Mouse (Mus musculus): ENCODE measurements at regions not wholly inside any gene's neighbourhood (a gene's known extent, or its start where the extent isn't known, plus 50 kb on each side); places are given as distances from the start of the nearest gene placed in this dataset.
"Not testable (repeated sequence)": the region's sequence is repeated elsewhere in the genome, so short reads cannot be mapped to it uniquely, and the experiment has no call there.

DNA sequence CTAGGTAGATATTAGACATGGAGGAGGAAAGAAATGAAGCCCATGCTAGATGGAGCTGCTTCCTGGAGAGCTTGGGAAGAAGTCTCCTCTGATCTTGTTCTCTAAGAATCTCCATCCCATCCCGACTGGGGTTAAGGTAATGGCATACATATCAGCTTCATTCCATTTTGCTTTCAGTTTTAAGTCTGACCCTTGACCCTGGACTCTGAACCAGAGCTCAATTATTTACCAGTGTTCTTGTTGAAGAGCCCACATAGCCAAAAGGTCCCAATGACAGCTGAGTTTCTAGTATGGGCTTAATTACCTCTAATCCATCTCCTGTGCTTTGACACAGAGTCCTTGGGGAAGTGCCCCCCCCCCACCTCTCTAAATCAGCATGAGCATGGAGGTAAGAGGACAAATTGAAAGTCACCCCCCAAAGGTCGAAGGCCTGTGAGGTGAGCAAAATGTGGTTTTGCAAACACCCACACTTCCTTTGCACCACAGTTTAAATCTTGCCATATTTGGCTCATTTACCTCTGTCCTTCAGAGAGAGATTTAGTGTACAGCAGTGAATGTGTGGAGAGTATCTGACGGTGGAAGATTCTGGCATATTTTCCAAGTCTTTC lies 371.5 kb downstream of the Ets1 start:
- DNase-seq (ENCODE audit: low read depth, low spot score) = no peak

DNA sequence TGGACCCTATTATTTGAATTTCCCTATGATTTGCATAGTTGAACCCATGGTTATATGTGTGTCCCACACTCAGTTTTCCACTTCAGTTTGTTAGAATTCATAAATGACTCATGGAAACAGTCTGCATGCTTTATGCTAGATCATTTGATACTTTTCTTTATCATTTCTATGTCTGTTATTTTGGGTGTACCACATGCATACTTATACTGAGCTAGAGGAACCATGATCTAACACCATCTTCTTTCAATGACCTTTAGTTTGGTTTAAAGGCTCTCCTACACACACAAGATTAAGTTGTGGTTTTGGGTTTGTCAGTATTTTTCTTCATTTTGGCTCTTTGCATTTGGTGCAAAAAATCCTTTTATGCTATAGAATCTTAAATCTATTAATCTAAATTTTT lies 375.2 kb downstream of the Ets1 start:
- DNase-seq (ENCODE audit: low read depth, low spot score) = no peak

DNA sequence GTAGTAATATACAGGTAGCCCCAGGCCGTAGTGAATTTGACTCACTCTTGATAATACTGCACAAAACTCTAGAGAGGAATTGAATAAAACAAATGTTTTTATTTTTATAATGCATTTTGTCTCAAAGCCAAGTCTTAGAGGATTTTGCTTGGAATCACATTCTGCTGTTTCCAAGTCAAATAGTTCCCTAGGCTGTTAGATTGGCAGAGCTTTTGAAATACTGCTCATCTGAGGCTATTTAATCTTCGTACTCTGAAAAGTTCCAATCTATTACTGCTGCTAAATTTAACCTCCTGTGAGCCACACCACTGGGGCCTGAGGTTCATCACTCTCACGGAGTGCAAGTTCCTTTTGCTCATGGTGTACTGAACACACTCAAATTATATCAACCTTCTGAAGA lies 399.4 kb downstream of the Ets1 start:
- DNase-seq (ENCODE audit: low read depth, low spot score) = no peak

DNA sequence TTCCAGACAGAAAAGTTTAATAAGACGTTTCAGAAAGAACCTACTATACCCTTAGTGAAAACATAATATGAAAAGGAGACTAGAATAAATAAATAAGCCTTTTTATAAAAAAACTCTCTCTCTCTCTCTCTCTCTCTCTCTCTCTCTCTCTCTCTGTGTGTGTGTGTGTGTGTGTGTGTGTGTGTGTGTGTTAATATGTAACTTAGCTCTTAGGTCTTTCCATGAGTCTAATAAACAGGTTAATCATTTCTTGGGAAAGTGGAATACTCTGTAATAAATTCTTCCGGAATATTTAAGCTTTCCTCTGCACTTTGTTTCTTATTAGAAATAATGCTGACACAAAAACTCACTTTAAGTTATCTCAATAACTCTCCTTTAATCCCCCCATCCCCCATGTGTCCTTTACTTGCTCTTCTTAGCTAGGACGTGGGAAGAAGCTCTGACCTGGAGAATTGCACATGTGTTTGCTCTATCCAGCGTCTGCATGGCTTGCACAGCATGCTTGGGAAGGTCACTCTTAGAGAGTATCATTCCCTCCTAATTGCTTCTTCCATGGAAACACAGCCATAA lies 403.3 kb downstream of the Ets1 start:
- DNase-seq (ENCODE audit: low read depth, low spot score) = no peak

DNA sequence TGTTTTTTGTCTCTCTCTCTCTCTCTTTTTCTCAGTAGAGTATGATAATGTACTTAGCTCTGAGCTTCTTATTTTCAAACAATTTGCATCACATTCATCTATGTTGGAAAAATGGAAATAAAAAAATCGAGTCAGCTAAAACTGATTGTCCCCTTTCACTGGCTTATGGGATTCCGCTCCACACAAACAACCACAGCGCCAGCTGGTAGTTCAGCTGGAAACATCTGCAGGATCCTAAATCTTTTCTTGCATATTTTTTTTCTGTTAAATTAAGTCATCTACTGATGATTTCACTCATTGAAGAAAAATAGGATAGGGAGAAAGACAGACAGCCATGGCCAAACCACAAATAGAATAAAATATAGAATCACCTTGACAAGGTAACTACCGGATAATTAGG lies 414.8 kb downstream of the Ets1 start:
- DNase-seq (ENCODE audit: low read depth, low spot score) = no peak

DNA sequence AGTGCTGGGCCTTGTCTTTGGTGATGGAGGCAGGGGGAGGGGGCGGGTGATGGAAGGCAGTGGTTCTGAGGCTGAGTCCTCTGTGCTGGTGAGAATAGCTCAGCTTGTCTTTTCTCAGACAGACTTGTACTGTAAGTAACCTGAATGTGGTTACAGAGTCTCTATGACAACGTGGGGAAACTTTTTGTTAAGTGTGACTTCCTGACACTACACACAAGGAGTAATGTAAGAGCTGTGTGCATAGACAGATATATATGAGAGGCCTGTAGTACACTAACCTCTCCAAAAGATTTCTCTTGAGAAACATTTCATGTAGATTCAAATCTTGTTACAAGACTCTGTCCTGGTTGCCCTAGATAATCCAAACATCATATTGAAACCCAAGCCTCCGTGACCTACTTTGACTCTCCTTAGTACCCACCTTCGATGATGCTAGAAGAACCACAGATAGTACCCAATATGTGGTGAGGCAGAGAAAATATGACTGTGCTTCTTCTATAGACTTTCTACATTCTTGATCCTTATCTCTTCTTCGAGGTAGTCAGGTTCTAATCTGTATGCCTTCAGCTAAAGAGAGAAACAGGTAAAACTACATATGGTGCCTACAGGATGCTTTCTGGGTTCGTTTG lies 424.7 kb downstream of the Ets1 start:
- DNase-seq (ENCODE audit: low read depth, low spot score) = no peak

DNA sequence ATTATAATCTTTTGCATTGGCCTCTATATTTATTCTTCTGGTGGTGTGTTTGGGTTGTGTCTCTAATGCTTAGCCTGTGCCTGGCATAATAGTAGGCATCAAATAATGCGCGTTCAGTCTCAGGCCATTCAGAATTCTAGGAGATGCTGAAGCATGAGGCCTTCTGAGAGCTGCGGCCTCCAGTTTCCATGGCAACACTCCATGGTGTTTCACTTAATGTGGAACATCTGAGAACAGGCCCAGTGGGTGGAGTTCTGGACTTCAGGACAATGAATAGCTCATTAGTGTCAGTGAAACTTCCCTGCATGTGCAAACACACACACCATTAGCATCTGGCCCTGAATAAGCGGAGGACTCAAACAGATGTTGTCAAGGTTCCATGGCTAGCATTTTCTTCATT lies 426.5 kb downstream of the Ets1 start:
- DNase-seq (ENCODE audit: low read depth, low spot score) = peak; percentile 70

DNA sequence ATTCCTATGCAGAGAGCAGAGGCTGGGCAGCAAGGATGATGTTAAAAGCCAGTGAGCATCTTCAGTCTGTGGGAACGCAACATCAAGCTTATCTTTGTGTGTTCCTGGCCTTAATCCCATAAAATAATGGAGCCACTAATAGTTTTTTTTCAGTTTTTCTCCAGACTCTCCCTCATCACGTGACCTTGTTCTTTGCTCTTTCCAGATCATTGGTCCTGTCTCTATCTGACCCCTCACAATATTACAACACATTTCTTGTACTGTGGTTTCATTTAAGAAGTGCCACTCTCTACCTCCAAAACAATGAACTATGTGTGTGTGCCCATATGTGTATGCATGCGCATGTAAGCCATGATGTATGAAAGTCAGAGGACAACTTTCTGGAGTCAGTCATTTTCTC lies 429.3 kb downstream of the Ets1 start:
- no peak for DNase-seq (ENCODE audit: low read depth, low spot score)

DNA sequence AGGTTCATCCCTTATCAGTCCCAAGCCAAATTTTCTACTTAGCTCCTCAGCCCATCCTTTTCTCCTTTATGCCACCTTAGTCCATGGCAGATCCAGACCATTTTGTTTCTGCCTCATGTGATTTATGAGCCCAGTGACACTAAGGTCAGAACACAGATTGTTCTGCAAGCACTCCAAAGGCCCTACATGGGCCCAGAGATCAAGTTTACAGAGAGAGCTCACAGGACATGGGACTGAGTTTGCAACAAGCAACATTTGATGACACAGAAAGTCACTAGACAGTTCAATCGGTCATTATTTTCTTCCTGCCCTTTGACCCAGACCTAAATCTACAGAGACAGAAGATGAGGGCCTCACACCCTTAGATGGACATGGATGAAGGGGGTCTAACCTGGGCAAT lies 431.5 kb downstream of the Ets1 start:
- DNase-seq (ENCODE audit: low read depth, low spot score) = no peak

DNA sequence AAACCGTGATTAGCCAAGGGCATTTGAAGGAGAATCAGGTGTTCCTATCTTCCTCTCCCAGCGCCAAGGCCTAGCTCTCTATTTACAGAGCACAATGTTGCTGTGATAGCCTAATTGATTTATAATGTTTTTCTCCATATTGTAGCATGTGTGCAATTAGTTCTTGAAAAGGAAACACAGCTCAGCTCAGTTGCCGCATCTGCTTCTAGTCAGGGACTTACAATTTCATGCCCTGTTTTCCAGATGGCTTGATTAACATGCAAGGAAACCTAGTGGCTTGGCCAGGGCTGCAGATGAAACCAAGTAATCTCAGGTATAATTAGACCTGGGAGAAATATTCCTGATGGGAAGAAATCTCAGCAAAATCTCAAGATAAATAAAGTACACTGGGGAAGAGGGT lies 434.1 kb downstream of the Ets1 start:
- DNase-seq (ENCODE audit: low read depth, low spot score) = no peak

DNA sequence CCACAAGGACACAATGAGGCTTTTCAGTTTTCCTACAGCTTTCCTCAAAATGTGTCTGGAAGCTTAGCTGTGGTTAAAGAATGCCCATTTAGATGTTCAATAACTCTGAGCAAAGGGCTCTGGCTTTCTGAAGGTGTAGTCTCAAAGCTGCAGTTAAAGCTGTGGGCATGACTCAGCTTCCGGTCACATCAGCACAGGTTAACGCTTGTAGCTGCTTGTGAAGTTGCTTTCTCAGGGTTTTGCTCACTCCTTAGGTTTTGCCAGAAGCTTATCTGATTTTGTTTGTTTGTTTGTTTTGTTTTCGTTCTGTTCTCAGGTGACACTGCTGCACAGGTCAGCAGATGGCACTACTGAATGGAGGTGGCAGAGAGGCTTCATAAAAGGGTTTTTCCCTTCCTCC lies 444.2 kb downstream of the Ets1 start:
- DNase-seq (ENCODE audit: low read depth, low spot score) = no peak

DNA sequence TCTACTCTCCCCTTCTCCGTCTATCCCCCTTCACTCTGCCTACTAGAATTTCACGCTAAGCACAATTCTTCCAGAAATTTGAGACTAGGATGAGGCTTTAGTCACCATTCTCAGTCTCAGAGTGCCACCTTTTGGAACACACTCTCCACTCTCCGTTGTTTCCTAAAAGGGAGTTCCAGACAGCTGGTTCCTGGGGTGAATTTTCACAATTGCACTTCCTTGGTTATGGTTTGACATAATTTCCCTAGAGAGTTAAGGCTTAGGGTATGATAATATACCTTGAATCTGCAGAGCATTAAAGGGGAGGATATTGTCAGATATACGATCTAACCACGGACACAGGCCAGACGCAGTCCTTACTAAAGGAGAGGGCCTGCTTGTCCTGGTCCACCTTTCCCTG lies 444.8 kb downstream of the Ets1 start:
- DNase-seq (ENCODE audit: low read depth, low spot score) = peak; percentile 36

DNA sequence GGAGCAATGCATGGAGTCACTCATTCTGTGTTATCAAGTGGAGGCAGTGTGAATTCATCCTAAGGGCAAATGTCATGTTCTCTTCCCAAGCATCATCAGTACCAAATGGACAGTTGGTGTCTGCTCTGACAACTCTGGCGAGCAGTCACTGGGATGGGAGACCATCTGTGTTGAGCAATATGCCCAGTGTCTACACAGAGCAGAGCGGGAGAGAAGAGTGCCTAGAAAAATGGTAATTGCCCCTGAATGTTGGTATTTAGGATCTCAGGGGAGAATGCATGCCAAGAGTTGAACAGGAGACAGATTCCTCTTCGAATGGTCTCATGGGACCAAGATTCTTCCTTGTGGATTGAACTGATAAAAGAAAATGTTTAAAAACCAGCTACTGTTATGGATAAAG lies 454.0 kb downstream of the Ets1 start:
- peak; percentile 16 for DNase-seq (ENCODE audit: low read depth, low spot score)

DNA sequence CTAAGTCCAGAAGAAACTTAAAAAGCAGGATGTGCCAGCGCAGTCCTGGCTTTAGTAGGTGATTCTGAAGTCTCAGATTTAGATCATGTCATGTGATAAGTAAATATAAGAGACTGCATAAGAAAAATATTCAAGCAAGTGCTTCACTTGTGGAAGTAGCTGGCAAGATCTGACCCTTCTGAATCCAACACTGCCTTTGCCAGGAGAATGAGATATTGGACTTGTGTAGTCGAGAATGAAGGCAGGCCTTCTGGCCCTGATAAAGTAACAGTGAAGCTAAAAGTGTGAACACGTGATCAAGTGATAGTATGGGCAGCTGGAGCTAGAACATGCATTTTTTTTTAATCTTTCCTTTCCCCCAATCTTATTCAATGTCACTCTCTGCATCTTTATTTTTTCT lies 455.6 kb downstream of the Ets1 start:
- peak; percentile 26 for DNase-seq (ENCODE audit: low read depth, low spot score)

DNA sequence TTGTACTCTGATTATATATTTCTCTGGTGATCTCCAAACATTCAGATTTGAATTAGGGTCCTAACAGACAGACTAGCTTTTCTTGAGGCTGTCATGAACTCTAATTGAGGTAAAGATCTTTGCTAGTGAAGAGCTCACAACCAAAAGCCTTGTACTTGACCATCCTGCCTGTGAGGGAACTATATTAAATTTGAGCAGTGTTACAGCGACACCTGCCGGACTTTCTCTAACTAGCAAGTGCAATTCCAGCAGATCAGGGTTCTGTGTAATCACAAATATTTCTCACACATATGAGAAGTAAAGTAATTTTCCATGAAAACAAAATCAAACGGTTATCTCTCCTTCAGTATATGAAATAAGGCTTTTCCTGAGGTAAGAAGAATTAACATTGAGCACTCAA lies 459.6 kb downstream of the Ets1 start:
- DNase-seq (ENCODE audit: low read depth, low spot score) = peak; percentile 45

DNA sequence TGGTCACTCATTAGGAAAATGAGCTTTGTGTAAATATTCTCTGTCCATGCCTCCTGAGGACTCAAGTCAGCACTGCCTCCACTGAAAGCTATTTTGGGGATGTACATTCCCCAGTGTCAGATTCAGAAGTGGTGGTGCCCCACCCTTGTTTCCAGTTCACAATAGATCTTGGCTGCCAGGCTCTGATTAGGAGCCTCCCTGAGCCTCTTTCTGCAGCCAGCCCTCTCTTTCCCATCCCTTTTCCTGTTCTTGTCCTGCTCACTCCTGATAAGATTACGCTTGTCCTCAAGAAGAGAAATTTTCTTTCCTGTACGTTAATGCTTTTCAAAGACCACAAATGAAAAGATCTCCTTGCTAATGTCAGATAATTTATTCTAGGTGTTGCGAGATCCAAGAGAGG lies 465.2 kb downstream of the Ets1 start:
- no peak for DNase-seq (ENCODE audit: low read depth, low spot score)

DNA sequence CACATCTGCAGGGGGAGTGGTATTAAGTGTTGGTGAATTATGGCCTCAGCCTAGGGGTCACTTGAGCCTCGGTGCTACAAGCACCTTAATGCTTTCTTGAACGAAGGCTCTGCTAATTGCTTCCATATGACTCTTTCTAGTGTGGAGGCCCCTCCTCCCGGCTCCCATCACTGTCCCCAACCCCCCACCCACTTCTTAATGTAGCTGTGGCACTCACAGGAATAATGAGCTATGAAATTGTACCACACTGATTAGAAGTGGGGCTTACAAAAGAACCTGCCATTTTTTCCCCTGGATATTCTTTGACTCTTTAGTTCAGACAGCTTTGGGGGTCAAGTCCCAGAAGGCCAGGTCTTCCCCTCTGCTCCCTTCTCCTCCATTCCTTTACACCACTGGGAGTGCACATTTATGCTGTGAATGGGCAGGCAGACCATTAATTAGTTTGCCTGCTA lies 468.6 kb downstream of the Ets1 start:
- DNase-seq (ENCODE audit: low read depth, low spot score) = no peak

DNA sequence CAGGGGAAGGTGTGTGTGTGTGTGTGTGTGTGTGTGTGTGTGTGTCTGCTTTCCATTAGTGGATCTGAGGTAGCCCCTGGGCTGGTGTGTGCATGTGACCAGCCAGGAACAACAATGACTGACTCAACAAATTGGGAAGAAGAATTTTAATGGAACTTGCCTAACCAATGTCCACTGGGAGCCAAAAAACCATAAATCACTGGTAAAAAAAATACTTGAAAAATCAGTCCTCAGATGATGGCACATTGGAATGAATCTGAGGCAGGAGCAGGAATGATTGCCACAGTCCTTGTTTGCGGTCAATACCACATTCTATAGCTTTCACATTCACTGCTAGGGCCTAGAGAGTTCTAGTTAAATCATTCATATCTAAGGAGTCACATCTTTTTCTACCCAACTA lies 487.8 kb downstream of the Ets1 start:
- DNase-seq (ENCODE audit: low read depth, low spot score) = no peak

DNA sequence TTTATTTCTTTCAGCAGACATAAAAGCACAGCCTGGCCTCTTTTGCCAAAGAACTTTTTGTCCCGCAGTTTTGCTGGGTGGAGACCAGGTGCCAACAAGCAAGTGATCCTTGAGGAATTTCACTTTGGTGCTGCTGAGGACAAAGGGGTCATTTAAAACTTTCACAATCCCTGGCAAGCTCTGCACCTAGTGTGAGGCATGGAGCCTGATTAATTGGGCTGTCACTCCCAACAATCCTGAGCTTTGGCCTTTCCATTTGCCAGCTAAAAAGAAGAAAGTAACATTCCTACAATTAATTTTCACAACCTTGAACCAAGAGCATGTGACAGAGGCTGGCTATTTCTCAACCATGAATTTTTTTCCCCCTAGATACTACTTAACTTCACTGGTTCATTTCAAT lies 516.2 kb downstream of the Ets1 start:
- DNase-seq (ENCODE audit: low read depth, low spot score) = no peak

DNA sequence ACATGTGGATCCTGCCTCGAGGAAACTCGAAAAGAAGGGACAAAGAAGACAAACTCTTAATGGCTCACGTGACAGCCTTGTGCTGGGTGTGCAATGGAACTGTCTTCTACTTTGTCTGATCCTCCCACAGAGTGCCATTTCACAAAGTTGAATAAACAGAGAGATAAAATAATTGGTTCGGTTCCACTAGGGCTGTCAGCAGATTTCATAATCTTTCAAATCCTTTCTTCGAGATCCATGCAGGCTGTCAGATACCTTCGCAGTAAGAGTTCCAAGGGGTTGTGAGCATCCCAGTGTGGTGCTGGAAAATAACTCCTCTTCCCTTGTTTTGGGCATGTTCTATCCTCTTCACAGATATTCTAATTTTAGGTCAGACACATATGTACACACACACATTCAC lies 532.1 kb downstream of the Ets1 start:
- no peak for DNase-seq (ENCODE audit: low read depth, low spot score)

DNA sequence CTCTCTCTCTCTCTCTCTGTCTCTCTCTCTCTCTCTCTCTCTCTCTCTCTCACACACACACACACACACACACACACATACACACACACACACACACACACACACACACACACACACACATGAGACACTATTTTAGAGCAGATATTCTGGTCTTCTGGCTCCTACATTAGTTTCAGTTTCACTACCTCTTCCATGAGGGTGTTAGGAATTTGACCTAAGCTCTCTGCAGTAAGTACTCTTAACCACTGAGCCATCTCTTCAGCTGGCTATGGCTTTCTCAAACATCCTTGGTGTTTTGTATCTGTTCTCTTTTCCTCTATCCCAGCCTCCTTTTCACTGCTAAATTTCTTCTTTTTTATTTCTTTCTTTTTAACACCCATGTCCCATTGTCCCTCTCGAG lies 533.1 kb downstream of the Ets1 start:
- not testable (repeated sequence) for DNase-seq (ENCODE audit: low read depth, low spot score)

DNA sequence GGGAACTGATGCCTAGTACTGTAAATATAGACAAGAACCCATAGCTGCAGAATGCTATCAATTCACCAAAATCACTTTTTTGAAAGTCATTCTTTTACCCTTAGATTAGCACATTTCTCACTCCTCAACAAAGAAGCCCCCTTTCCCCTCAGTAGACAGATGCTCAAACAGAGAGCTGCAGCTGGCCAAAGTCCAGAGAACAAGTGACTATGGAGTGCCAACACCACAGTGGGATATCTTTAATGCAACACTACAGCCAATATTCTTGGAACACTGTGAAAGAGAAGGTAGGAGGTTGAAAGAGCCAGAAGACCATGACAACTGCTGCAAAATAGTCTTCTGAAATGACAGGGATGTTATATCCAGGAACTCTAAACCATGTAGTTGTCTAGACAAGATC lies 544.0 kb downstream of the Ets1 start:
- DNase-seq (ENCODE audit: low read depth, low spot score) = no peak

DNA sequence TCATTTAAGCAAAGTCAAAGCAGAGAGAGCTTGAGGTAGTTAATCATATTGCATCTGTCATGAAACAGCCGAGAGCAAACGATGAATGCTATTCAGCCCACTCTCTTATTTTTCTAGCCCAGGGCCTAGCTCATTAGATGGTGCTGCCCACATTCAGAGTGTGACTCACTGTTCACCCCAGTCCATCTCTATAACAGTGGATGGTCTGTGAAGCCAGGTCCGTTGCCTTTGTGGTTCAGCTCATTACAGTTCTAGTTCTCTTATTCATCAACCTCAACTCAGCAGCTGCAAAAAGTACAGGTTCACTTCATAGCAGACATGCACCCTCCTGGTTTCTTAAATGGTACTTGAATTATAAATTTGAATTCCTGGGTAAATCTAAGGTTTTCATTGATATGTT lies 551.2 kb downstream of the Ets1 start:
- DNase-seq (ENCODE audit: low read depth, low spot score) = no peak

DNA sequence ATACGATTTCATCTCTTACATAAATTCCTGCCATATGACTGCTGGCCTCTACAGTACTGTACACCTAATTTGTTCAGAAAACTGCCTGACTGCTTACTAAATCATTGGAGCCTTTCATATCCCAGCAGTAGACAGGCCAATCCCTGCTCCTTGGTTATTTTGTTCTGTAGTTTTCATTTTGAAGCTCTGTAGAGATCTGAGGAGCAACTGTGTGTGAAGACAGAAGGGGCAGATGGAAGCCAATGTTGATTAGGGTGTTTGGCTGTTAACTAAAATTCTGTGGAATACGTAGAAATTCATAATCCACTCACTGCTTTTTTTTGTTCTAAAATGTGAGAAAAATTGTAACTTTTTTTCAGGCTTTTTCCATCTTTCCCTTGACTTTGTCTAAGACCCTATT lies 573.1 kb downstream of the Ets1 start:
- DNase-seq (ENCODE audit: low read depth, low spot score) = no peak
